ENCODE assay signal across 26 mouse cellular contexts in genomic region chrX:69337296-69337695, GRCm38 (mm10). TPM values are rescaled to one million over a fixed set of nuclear protein-coding genes. Genes with fewer than 3 reads are reported as not detected.
DNase-seq lines count a peak whose midpoint lies in the region; ATAC-seq lines count a peak whose summit lies in the region.
"Had no signal": no experiment of that assay in that cellular context is flagged by ENCODE, and none has a peak within 500 bp of the region (broad histone marks: within the 10 kb centered on the region; RNA-seq: fewer than 3 reads in every experiment).

No protein-coding gene starts in this region.

- ATAC-seq in forebrain, embryonic 14.5 days: no peak; the same call in 1 of the 2 replicates
- ATAC-seq: forebrain, embryonic 16.5 days; inflammation-experienced regulatory T-cells, adult 6 months had no signal

- H3K36me3 ChIP-seq in forebrain, embryonic 14.5 days (ENCODE audit: control insufficient read depth, insufficient read depth, low read length): no peaks in the 10 kb centered on the region
- no peaks in the 10 kb centered on the region for H3K36me3 ChIP-seq in forebrain, embryonic 10.5 days (replicated peaks)
- H3K36me3 ChIP-seq: G1E; heart, embryonic 12.5 days; limb, embryonic 12.5 days; midbrain, embryonic 12.5 days had no signal

- H3K27ac ChIP-seq in forebrain, embryonic 14.5 days (ENCODE audit: low read depth, low read length): no peak overlapping the region
- H3K27ac ChIP-seq in forebrain, embryonic 10.5 days: no peak overlapping the region
- H3K27ac ChIP-seq: gastrocnemius, adult 2 months; hindbrain, embryonic 14.5 days; limb, embryonic 12.5 days; midbrain, embryonic 12.5 days had no signal

- H3K27me3 ChIP-seq in forebrain, embryonic 14.5 days (replicated peaks; ENCODE audit: control insufficient read depth, insufficient read depth, low read length): no peaks in the 10 kb centered on the region
- H3K27me3 ChIP-seq in forebrain, embryonic 10.5 days (ENCODE audit: poor library complexity, severe bottlenecking): no peaks in the 10 kb centered on the region
- H3K27me3 ChIP-seq: heart, embryonic 12.5 days; limb, embryonic 12.5 days; megakaryocyte, embryonic 14.5 days; midbrain, embryonic 12.5 days had no signal

- no peak overlapping the region for H3K9ac ChIP-seq in forebrain, embryonic 14.5 days (ENCODE audit: low read length)
- H3K9ac ChIP-seq: heart, embryonic 12.5 days; hindbrain, embryonic 14.5 days; limb, embryonic 12.5 days; midbrain, embryonic 12.5 days had no signal

- H3K9me3 ChIP-seq in forebrain, embryonic 14.5 days (replicated peaks; ENCODE audit: control insufficient read depth, low read length): no peaks in the 10 kb centered on the region
- no peaks in the 10 kb centered on the region for H3K9me3 ChIP-seq in forebrain, embryonic 10.5 days
- H3K9me3 ChIP-seq: G1E; heart, embryonic 12.5 days; limb, embryonic 12.5 days; megakaryocyte, embryonic 14.5 days; midbrain, embryonic 12.5 days had no signal

- no peaks in the 10 kb centered on the region for H3K4me1 ChIP-seq in forebrain, embryonic 14.5 days (ENCODE audit: control insufficient read depth, insufficient read depth, low read length)
- no peaks in the 10 kb centered on the region for H3K4me1 ChIP-seq in forebrain, embryonic 10.5 days
- H3K4me1 ChIP-seq: heart, embryonic 12.5 days; limb, embryonic 12.5 days; megakaryocyte, embryonic 14.5 days; midbrain, embryonic 12.5 days had no signal

- no peak overlapping the region for H3K4me2 ChIP-seq in forebrain, embryonic 14.5 days (ENCODE audit: low read length)
- H3K4me2 ChIP-seq: heart, embryonic 12.5 days; hindbrain, embryonic 14.5 days; limb, embryonic 12.5 days; liver, embryonic 11.5 days; midbrain, embryonic 12.5 days had no signal

- DNase-seq in cerebellum, adult 9-10 months: peak; percentile 17
- no peak for DNase-seq in cerebellum, adult 11-12 months
- DNase-seq in forebrain, embryonic 14.5 days (ENCODE audit: low spot score): peak; percentile 41
- DNase-seq in forebrain, embryonic 10.5 days (ENCODE audit: extremely low spot score, low spot score): no peak
- DNase-seq in heart, postnatal 4 days: peak; percentile 13
- DNase-seq in heart, adult 9 months (ENCODE audit: low spot score in 2 of 2): no peak
- DNase-seq in 3T3-L1 (ENCODE audit: low read depth, low spot score): peak; percentile 23
- no peak for DNase-seq in gastrocnemius, postnatal 36 days
- DNase-seq: adrenal gland, adult 8-10 months; cerebellum, adult 18-20 months; gastrocnemius, adult 2 months; kidney, adult 11 months; kidney, postnatal 14 days; lung, postnatal 4 days; thymus, adult 2 months; thymus, postnatal 36 days had no signal

- H3K4me3 ChIP-seq in forebrain, embryonic 14.5 days (ENCODE audit: low read depth, low read length): no peak overlapping the region
- H3K4me3 ChIP-seq in forebrain, embryonic 10.5 days: no peak overlapping the region
- H3K4me3 ChIP-seq: gastrocnemius, adult 2 months; heart, embryonic 12.5 days; limb, embryonic 12.5 days; megakaryocyte, embryonic 14.5 days; midbrain, embryonic 12.5 days had no signal

- intact Hi-C loops in gastrocnemius, postnatal 36 days (cut with DNase I): no loop called here

RNA-seq across cellular contexts. Expression of gene Aff2, which starts 22.8 kb away (rescaled TPM):
- 9.6 and 14.4 TPM in 2 replicates for polyA plus RNA-seq in forebrain, embryonic 14.5 days (2014; fragmentation: Nextera tagmentation; extraction: Ambion mirVana)
- polyA plus RNA-seq in forebrain, embryonic 10.5 days (2016; fragmentation: Nextera tagmentation; extraction: Ambion mirVana): 4.9 and 6.2 TPM in 2 replicates
- total RNA-seq in heart, postnatal 4 days (2021): 10 to 100 TPM in 1 of 2 experiments, 1 to 10 TPM in 1; 8.1 to 10.1 TPM
- total RNA-seq in gastrocnemius, postnatal 36 days (2021): under 1 TPM; 0.56 to 0.64 TPM
- total RNA-seq: monocyte, adult 5-6 weeks had no signal
- polyA plus RNA-seq: G1E had no signal

Comparison
In these comparisons a context has a peak if more than half of its experiments do, and no peak if none do; other contexts are left out.
1. DNase-seq: peak in cerebellum, adult 9-10 months (single experiment), forebrain, embryonic 14.5 days (single experiment), heart, postnatal 4 days (single experiment) and 3T3-L1 (single experiment); none in cerebellum, adult 11-12 months (single experiment), forebrain, embryonic 10.5 days (single experiment), heart, adult 9 months (0 of 2) and gastrocnemius, postnatal 36 days (0 of 2).
2. RNA of gene Aff2, which starts 22.8 kb away (total RNA-seq): 8.1 to 10.1 TPM in heart, postnatal 4 days; 0.56 to 0.64 TPM in gastrocnemius, postnatal 36 days; every median in the first group is over 4 times any median in the second.